Comparison of ENCODE assay signal across 8 mouse cellular contexts in the genomic region with DNA sequence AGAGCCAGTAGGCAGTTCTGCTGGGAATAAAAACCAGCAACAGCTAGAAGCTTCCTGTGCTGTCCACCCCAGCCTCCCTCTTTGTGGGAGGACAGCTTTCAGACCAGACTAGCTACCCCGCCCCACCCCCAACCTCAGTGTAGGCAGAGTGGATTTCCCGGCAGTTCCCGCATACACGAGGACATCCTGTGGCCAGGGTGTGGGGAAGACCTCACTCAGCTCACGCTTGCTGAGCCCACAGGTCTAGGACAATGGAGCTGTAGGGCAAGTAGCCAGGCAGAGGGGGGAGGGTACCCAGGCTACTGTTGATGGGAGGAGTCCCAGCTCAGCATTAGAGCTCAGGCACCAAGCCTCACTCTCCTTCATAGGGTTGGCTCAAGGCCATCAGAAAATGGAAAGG. TPM values are rescaled to one million over a fixed set of nuclear protein-coding genes. Genes with fewer than 3 reads are reported as not detected.
A peak's percentile ranks its signal among the peaks of the same experiment; 100 is the strongest.
DNase-seq lines count a peak whose midpoint lies in the region; ATAC-seq and TF ChIP-seq lines count a peak whose summit lies in the region.

No protein-coding gene starts in this region.

- WGBS in midbrain, embryonic 12.5 days = 28% methylated on average over 5 of the region's 5 CpGs
- WGBS in midbrain, embryonic 16.5 days = 26% methylated on average over 5 of the region's 5 CpGs
- 27% methylated on average over 5 of the region's 5 CpGs for WGBS in heart, embryonic 11.5 days (ENCODE audit: insufficient replicate concordance)
- WGBS in liver, embryonic 14.5 days (ENCODE audit: insufficient replicate concordance) = 39% methylated on average over 5 of the region's 5 CpGs

- no peaks in the 10 kb centered on the region for H3K27me3 ChIP-seq in midbrain, embryonic 12.5 days
- no peaks in the 10 kb centered on the region for H3K27me3 ChIP-seq in midbrain, embryonic 16.5 days (ENCODE audit: control insufficient read depth, insufficient read depth, low read depth, low read length)
- no peaks in the 10 kb centered on the region for H3K27me3 ChIP-seq in heart, embryonic 11.5 days (ENCODE audit: control insufficient read depth, insufficient read depth, low read length)
- H3K27me3 ChIP-seq in liver, embryonic 14.5 days (ENCODE audit: control insufficient read depth, insufficient read depth, low read length) = no peaks in the 10 kb centered on the region

- no peaks in the 10 kb centered on the region for H3K9me3 ChIP-seq in midbrain, embryonic 12.5 days
- H3K9me3 ChIP-seq in midbrain, embryonic 16.5 days (replicated peaks; ENCODE audit: control insufficient read depth, low read length, poor library complexity, severe bottlenecking) = no peaks in the 10 kb centered on the region
- no peaks in the 10 kb centered on the region for H3K9me3 ChIP-seq in heart, embryonic 11.5 days (replicated peaks; ENCODE audit: control insufficient read depth, low read length)
- H3K9me3 ChIP-seq in liver, embryonic 14.5 days (ENCODE audit: control insufficient read depth, low read length) = no peaks in the 10 kb centered on the region

- H3K4me3 ChIP-seq in midbrain, embryonic 12.5 days = no peak overlapping the region
- H3K4me3 ChIP-seq in midbrain, embryonic 16.5 days (ENCODE audit: low read depth, low read length) = no peak overlapping the region
- H3K4me3 ChIP-seq in heart, embryonic 11.5 days (ENCODE audit: low read depth, low read length) = no peak overlapping the region
- H3K4me3 ChIP-seq in liver, embryonic 14.5 days (ENCODE audit: insufficient read depth in 1 of 2, low read depth in 2 of 2, low read length in 2 of 2) = no peak overlapping the region

- peaks cover 37% of the 10 kb centered on the region for H3K4me1 ChIP-seq in midbrain, embryonic 12.5 days
- peaks cover 3% of the 10 kb centered on the region; the same call in 1 of the 2 replicates for H3K4me1 ChIP-seq in midbrain, embryonic 16.5 days (ENCODE audit: control insufficient read depth, insufficient read depth, low read length)
- peaks cover 48% of the 10 kb centered on the region for H3K4me1 ChIP-seq in heart, embryonic 11.5 days (ENCODE audit: control insufficient read depth, insufficient read depth, low read length)
- peaks cover 21 to 50% of the 10 kb centered on the region in 2 experiments for H3K4me1 ChIP-seq in liver, embryonic 14.5 days (replicated peaks; ENCODE audit: control insufficient read depth in 2 of 2, insufficient read depth in 2 of 2, low read length in 1 of 2)

- no peak overlapping the region for H3K4me2 ChIP-seq in midbrain, embryonic 12.5 days (replicated peaks)
- no peak overlapping the region for H3K4me2 ChIP-seq in midbrain, embryonic 16.5 days (ENCODE audit: low read length)
- H3K4me2 ChIP-seq in heart, embryonic 11.5 days = no peak overlapping the region
- no peak overlapping the region for H3K4me2 ChIP-seq in liver, embryonic 14.5 days (ENCODE audit: low read depth)

- H3K9ac ChIP-seq in midbrain, embryonic 12.5 days (replicated peaks) = no peak overlapping the region
- no peak overlapping the region for H3K9ac ChIP-seq in midbrain, embryonic 16.5 days (ENCODE audit: low read depth, low read length)
- no peak overlapping the region for H3K9ac ChIP-seq in heart, embryonic 11.5 days (ENCODE audit: low read depth, low read length)
- no peak overlapping the region for H3K9ac ChIP-seq in liver, embryonic 14.5 days (replicated peaks)

- H3K27ac ChIP-seq in midbrain, embryonic 12.5 days (replicated peaks) = no peak overlapping the region
- no peak overlapping the region for H3K27ac ChIP-seq in midbrain, embryonic 16.5 days (ENCODE audit: low read length)
- H3K27ac ChIP-seq in heart, embryonic 11.5 days (ENCODE audit: low read depth, low read length) = peak overlapping the region; percentile 60; the same call in 1 of the 2 replicates
- H3K27ac ChIP-seq in liver, embryonic 14.5 days = no peak overlapping the region

- 0 out of 2 replicates have a peak, but pooled peaks cover 4% of the 10 kb centered on the region for H3K36me3 ChIP-seq in midbrain, embryonic 12.5 days
- H3K36me3 ChIP-seq in midbrain, embryonic 16.5 days (ENCODE audit: control insufficient read depth, insufficient read depth, low read length) = 0 out of 2 replicates have a peak, but pooled peaks cover 4% of the 10 kb centered on the region
- no peaks in the 10 kb centered on the region for H3K36me3 ChIP-seq in heart, embryonic 11.5 days (ENCODE audit: control insufficient read depth, insufficient read depth, low read length)
- no peaks in the 10 kb centered on the region for H3K36me3 ChIP-seq in liver, embryonic 14.5 days (replicated peaks; ENCODE audit: control insufficient read depth, insufficient read depth, low read depth)

- no peak for TF ChIP-seq EP300 in liver, embryonic 14.5 days (IDR thresholded peaks at IDR 0.05; ENCODE audit: low read depth)

- ATAC-seq in midbrain, embryonic 12.5 days (ENCODE audit: low FRiP score, low read depth) = 0 out of 2 replicates have a peak, but pooled peaks have one; percentile 34
- ATAC-seq in midbrain, embryonic 16.5 days = no peak
- peak; percentile 67; the same call in 1 of the 2 replicates for ATAC-seq in heart, embryonic 11.5 days (replicated peaks; ENCODE audit: insufficient number of reproducible peaks, low FRiP score, low TSS enrichment)
- ATAC-seq in liver, embryonic 14.5 days (ENCODE audit: insufficient read depth) = peak; percentile 42; the same call in 1 of the 2 replicates

- TF ChIP-seq CTCF in liver, embryonic 14.5 days (IDR thresholded peaks at IDR 0.05; ENCODE audit: low read depth) = no peak

- peak; percentile 44 for DNase-seq in embryo, embryonic 10.5 days (ENCODE audit: low spot score)
- peak; percentile 78 to 80 for DNase-seq in kidney, adult 8-10 months
- DNase-seq in liver, embryonic 14.5 days (ENCODE audit: low read depth in 3 of 3, low spot score in 3 of 3) = no peak
- DNase-seq in ovary, postnatal 36 days (ENCODE audit: low spot score) = peak; percentile 74
- no peak for DNase-seq in cerebellum, adult 11 months

RNA-seq across cellular contexts. Expression of a gene that starts 20.5 kb away (rescaled TPM):
- polyA plus RNA-seq in midbrain, embryonic 12.5 days (2016; fragmentation: Nextera tagmentation; extraction: Ambion mirVana) = 6.8 and 9.4 TPM in 2 replicates
- 6.8 and 8.4 TPM in 2 replicates for polyA plus RNA-seq in midbrain, embryonic 16.5 days (2015; fragmentation: Nextera tagmentation; extraction: Ambion mirVana)
- polyA plus RNA-seq in heart, embryonic 11.5 days (2014; fragmentation: Nextera tagmentation; extraction: Ambion mirVana) = 4.0 and 4.6 TPM in 2 replicates
- polyA plus RNA-seq in liver, embryonic 14.5 days (2012; rRNA removed) = 8.6 and 12.9 TPM in 2 replicates
- 3.8 and 6.3 TPM in 2 replicates for polyA plus RNA-seq in liver, embryonic 14.5 days (2014; fragmentation: Nextera tagmentation; extraction: Ambion mirVana)

RNA-seq across cellular contexts. Expression of a gene that starts 28.1 kb away (rescaled TPM):
- polyA plus RNA-seq in midbrain, embryonic 12.5 days (2016; fragmentation: Nextera tagmentation; extraction: Ambion mirVana) = 136 and 138 TPM in 2 replicates
- polyA plus RNA-seq in midbrain, embryonic 16.5 days (2015; fragmentation: Nextera tagmentation; extraction: Ambion mirVana) = 61.1 and 67.6 TPM in 2 replicates
- 93.8 and 101 TPM in 2 replicates for polyA plus RNA-seq in heart, embryonic 11.5 days (2014; fragmentation: Nextera tagmentation; extraction: Ambion mirVana)
- polyA plus RNA-seq in liver, embryonic 14.5 days (2012; rRNA removed) = 31.0 and 56.3 TPM in 2 replicates
- polyA plus RNA-seq in liver, embryonic 14.5 days (2014; fragmentation: Nextera tagmentation; extraction: Ambion mirVana) = 65.5 and 72.6 TPM in 2 replicates

RNA-seq across cellular contexts. Expression of a gene that starts 33.9 kb away (rescaled TPM):
- polyA plus RNA-seq in midbrain, embryonic 12.5 days (2016; fragmentation: Nextera tagmentation; extraction: Ambion mirVana) = not detected in 2 replicates
- not detected in 2 replicates for polyA plus RNA-seq in midbrain, embryonic 16.5 days (2015; fragmentation: Nextera tagmentation; extraction: Ambion mirVana)
- polyA plus RNA-seq in heart, embryonic 11.5 days (2014; fragmentation: Nextera tagmentation; extraction: Ambion mirVana) = not detected in 2 replicates
- 0.10 and 0.18 TPM in 2 replicates for polyA plus RNA-seq in liver, embryonic 14.5 days (2012; rRNA removed)
- 0.25 and 0.38 TPM in 2 replicates for polyA plus RNA-seq in liver, embryonic 14.5 days (2014; fragmentation: Nextera tagmentation; extraction: Ambion mirVana)

RNA-seq across cellular contexts. Expression of a gene that starts 57.7 kb away (rescaled TPM):
- 3.5 and 4.0 TPM in 2 replicates for polyA plus RNA-seq in midbrain, embryonic 12.5 days (2016; fragmentation: Nextera tagmentation; extraction: Ambion mirVana)
- 10.3 and 12.2 TPM in 2 replicates for polyA plus RNA-seq in midbrain, embryonic 16.5 days (2015; fragmentation: Nextera tagmentation; extraction: Ambion mirVana)
- polyA plus RNA-seq in heart, embryonic 11.5 days (2014; fragmentation: Nextera tagmentation; extraction: Ambion mirVana) = 107 and 123 TPM in 2 replicates
- 1.1 and 1.3 TPM in 2 replicates for polyA plus RNA-seq in liver, embryonic 14.5 days (2012; rRNA removed)
- polyA plus RNA-seq in liver, embryonic 14.5 days (2014; fragmentation: Nextera tagmentation; extraction: Ambion mirVana) = 0.85 and 0.86 TPM in 2 replicates

Comparison
In these comparisons a context has a peak if more than half of its experiments do, and no peak if none do; other contexts are left out.
1. DNase-seq: peak in embryo, embryonic 10.5 days (single experiment), kidney, adult 8-10 months (2 of 2) and ovary, postnatal 36 days (single experiment); none in liver, embryonic 14.5 days (0 of 3) and cerebellum, adult 11 months (single experiment).